Mouse (Mus musculus) erythroblast, embryonic 14.5 days (primary cell): ENCODE data around the gene Ttyh1.

ENCODE experiments used
- GATA1 ChIP-seq: IDR thresholded peaks from 2 replicates; pipeline ENCODE4 v1.6.1; 2012; ENCODE audit warnings: low read length, inconsistent platforms, mixed read lengths
- TAL1 ChIP-seq: IDR thresholded peaks from 3 replicates; pipeline ENCODE4 v1.6.1; 2012; ENCODE audit warnings: low read length, inconsistent platforms, mixed read lengths

GRCm38 (mm10) chr7:4164090-4164910 is 45.1 kb downstream of the Ttyh1 start, which contains the start of gene Cdc42ep5:
- TF ChIP-seq GATA1 (no peak), TAL1 (no peak)
